Mouse (Mus musculus): Measurements from ENCODE around the gene Rsrc1.

- TF ChIP-seq CTCF (conservative IDR thresholded peaks at IDR 0.05; ENCODE audit: low read length) (no peak), POU5F1 (IDR thresholded peaks at IDR 0.05; ENCODE audit: borderline replicate concordance, low read length) (no peak), NANOG (IDR thresholded peaks at IDR 0.05; ENCODE audit: borderline replicate concordance, low read length) (no peak)
Observed at GRCm38 (mm10) chr3:66959972-66960371, 21.2 kb upstream of the Rsrc1 start.

All from E14TG2a.4 (cell line).